Mouse (Mus musculus): Measurements from ENCODE around the gene Nuak2. TPM values are rescaled to one million over a fixed set of nuclear protein-coding genes. Genes with fewer than 3 reads are reported as not detected.

The Nuak2 gene
- polyA plus RNA-seq, 1 experiment: 1.1 TPM

- no peak overlapping the region for H3K27ac ChIP-seq (ENCODE audit: insufficient read depth, low read length)
- TF ChIP-seq CTCF (IDR thresholded peaks at IDR 0.05; ENCODE audit: extremely low read depth, insufficient read depth, low read length): no peak
- TF ChIP-seq POLR2A (IDR thresholded peaks at IDR 0.05; ENCODE audit: extremely low read depth, insufficient read depth, low read length): no peak
- H3K4me3 ChIP-seq (ENCODE audit: insufficient read depth, low read length): no peak overlapping the region
- no peaks in the 10 kb centered on the region for H3K4me1 ChIP-seq (ENCODE audit: control insufficient read depth, insufficient read depth, low read length)
These were observed 33.8 kb upstream of the Nuak2 start for GRCm38 (mm10) chr1:132282177-132282536.

GRCm38 (mm10) chr1:132283018-132283417 lies 32.9 kb upstream of the Nuak2 start:
- Histone ChIP-seq H3K4me1 (ENCODE audit: control insufficient read depth, insufficient read depth, low read length) (no peaks in the 10 kb centered on the region), H3K4me3 (ENCODE audit: insufficient read depth, low read length) (no peak overlapping the region), H3K27ac (ENCODE audit: insufficient read depth, low read length) (no peak overlapping the region)
- no peak for TF ChIP-seq CTCF (IDR thresholded peaks at IDR 0.05; ENCODE audit: extremely low read depth, insufficient read depth, low read length)
- no peak for TF ChIP-seq POLR2A (IDR thresholded peaks at IDR 0.05; ENCODE audit: extremely low read depth, insufficient read depth, low read length)

- H3K4me3 ChIP-seq (ENCODE audit: insufficient read depth, low read length): no peak overlapping the region
- TF ChIP-seq POLR2A (IDR thresholded peaks at IDR 0.05; ENCODE audit: extremely low read depth, insufficient read depth, low read length) (no peak), CTCF (IDR thresholded peaks at IDR 0.05; ENCODE audit: extremely low read depth, insufficient read depth, low read length) (no peak)
- no peaks in the 10 kb centered on the region for H3K4me1 ChIP-seq (ENCODE audit: control insufficient read depth, insufficient read depth, low read length)
- H3K27ac ChIP-seq (ENCODE audit: insufficient read depth, low read length): no peak overlapping the region
These were observed 29.2 kb upstream of the Nuak2 start for GRCm38 (mm10) chr1:132286735-132287134.

GRCm38 (mm10) chr1:132287445-132287844 lies 28.5 kb upstream of the Nuak2 start:
- H3K4me3 ChIP-seq (ENCODE audit: insufficient read depth, low read length): no peak overlapping the region
- no peak for TF ChIP-seq CTCF (IDR thresholded peaks at IDR 0.05; ENCODE audit: extremely low read depth, insufficient read depth, low read length)
- no peak for TF ChIP-seq POLR2A (IDR thresholded peaks at IDR 0.05; ENCODE audit: extremely low read depth, insufficient read depth, low read length)
- H3K4me1 ChIP-seq (ENCODE audit: control insufficient read depth, insufficient read depth, low read length): no peaks in the 10 kb centered on the region
- H3K27ac ChIP-seq (ENCODE audit: insufficient read depth, low read length): no peak overlapping the region

GRCm38 (mm10) chr1:132287991-132288451 lies 27.9 kb upstream of the Nuak2 start:
- no peak overlapping the region for H3K4me3 ChIP-seq (ENCODE audit: insufficient read depth, low read length)
- H3K27ac ChIP-seq (ENCODE audit: insufficient read depth, low read length): no peak overlapping the region
- no peaks in the 10 kb centered on the region for H3K4me1 ChIP-seq (ENCODE audit: control insufficient read depth, insufficient read depth, low read length)
- TF ChIP-seq POLR2A (IDR thresholded peaks at IDR 0.05; ENCODE audit: extremely low read depth, insufficient read depth, low read length) (no peak), CTCF (IDR thresholded peaks at IDR 0.05; ENCODE audit: extremely low read depth, insufficient read depth, low read length) (0 out of 2 replicates have a peak, but pooled peaks have one; percentile 9)

GRCm38 (mm10) chr1:132289965-132290364 lies 26.0 kb upstream of the Nuak2 start:
- Histone ChIP-seq H3K4me3 (ENCODE audit: insufficient read depth, low read length) (no peak overlapping the region), H3K27ac (ENCODE audit: insufficient read depth, low read length) (no peak overlapping the region), H3K4me1 (ENCODE audit: control insufficient read depth, insufficient read depth, low read length) (no peaks in the 10 kb centered on the region)
- no peak for TF ChIP-seq POLR2A (IDR thresholded peaks at IDR 0.05; ENCODE audit: extremely low read depth, insufficient read depth, low read length)
- TF ChIP-seq CTCF (IDR thresholded peaks at IDR 0.05; ENCODE audit: extremely low read depth, insufficient read depth, low read length): no peak

- no peak overlapping the region for H3K27ac ChIP-seq (ENCODE audit: insufficient read depth, low read length)
- TF ChIP-seq CTCF (IDR thresholded peaks at IDR 0.05; ENCODE audit: extremely low read depth, insufficient read depth, low read length) (no peak), POLR2A (IDR thresholded peaks at IDR 0.05; ENCODE audit: extremely low read depth, insufficient read depth, low read length) (no peak)
- no peaks in the 10 kb centered on the region for H3K4me1 ChIP-seq (ENCODE audit: control insufficient read depth, insufficient read depth, low read length)
- no peak overlapping the region for H3K4me3 ChIP-seq (ENCODE audit: insufficient read depth, low read length)
These were observed 24.8 kb upstream of the Nuak2 start for GRCm38 (mm10) chr1:132290921-132291675.

GRCm38 (mm10) chr1:132291706-132292105 lies 24.2 kb upstream of the Nuak2 start:
- no peaks in the 10 kb centered on the region for H3K4me1 ChIP-seq (ENCODE audit: control insufficient read depth, insufficient read depth, low read length)
- no peak overlapping the region for H3K4me3 ChIP-seq (ENCODE audit: insufficient read depth, low read length)
- TF ChIP-seq POLR2A (IDR thresholded peaks at IDR 0.05; ENCODE audit: extremely low read depth, insufficient read depth, low read length): no peak
- TF ChIP-seq CTCF (IDR thresholded peaks at IDR 0.05; ENCODE audit: extremely low read depth, insufficient read depth, low read length): no peak
- no peak overlapping the region for H3K27ac ChIP-seq (ENCODE audit: insufficient read depth, low read length)

- H3K4me1 ChIP-seq (ENCODE audit: control insufficient read depth, insufficient read depth, low read length): no peaks in the 10 kb centered on the region
- H3K4me3 ChIP-seq (ENCODE audit: insufficient read depth, low read length): no peak overlapping the region
- no peak overlapping the region for H3K27ac ChIP-seq (ENCODE audit: insufficient read depth, low read length)
- TF ChIP-seq CTCF (IDR thresholded peaks at IDR 0.05; ENCODE audit: extremely low read depth, insufficient read depth, low read length): no peak
- TF ChIP-seq POLR2A (IDR thresholded peaks at IDR 0.05; ENCODE audit: extremely low read depth, insufficient read depth, low read length): no peak
These were observed 23.4 kb upstream of the Nuak2 start for GRCm38 (mm10) chr1:132292318-132293129.

Data from cortical plate, adult 2 months (tissue).